Mouse (Mus musculus) layer of hippocampus, adult 18-20 months (tissue): ENCODE data around the gene Pex3. TPM values are rescaled to one million over a fixed set of nuclear protein-coding genes. Genes with fewer than 3 reads are reported as not detected.
"Not testable (repeated sequence)": the region's sequence is repeated elsewhere in the genome, so short reads cannot be mapped to it uniquely, and the experiment has no call there.

Experiments used
- DNase-seq, 2 experiments: peaks; one replicate each; pipeline ENCODE4 v3.0.0; 2022; ENCODE audit warnings: low spot score in 2 of 2
- total RNA-seq, 2 experiments: library from RNA; stranded (reverse); gene quantifications; 2 replicates each; pipeline ENCODE4 v1.2.3; 2021

Gene Pex3
- total RNA-seq, 2 experiments from 2014 or later, result 26.7 to 31.2 TPM

- no peak for DNase-seq
These were observed 13.1 kb downstream of the Pex3 start for GRCm38 (mm10) chr10:13539769-13540333.

GRCm38 (mm10) chr10:13536706-13537105 is 16.2 kb downstream of the Pex3 start:
- no peak for DNase-seq

- no peak for DNase-seq
These were observed 18.2 kb downstream of the Pex3 start for GRCm38 (mm10) chr10:13534751-13535150.

GRCm38 (mm10) chr10:13528155-13528554 is 24.8 kb downstream of the Pex3 start:
- DNase-seq, result no peak

DNA sequence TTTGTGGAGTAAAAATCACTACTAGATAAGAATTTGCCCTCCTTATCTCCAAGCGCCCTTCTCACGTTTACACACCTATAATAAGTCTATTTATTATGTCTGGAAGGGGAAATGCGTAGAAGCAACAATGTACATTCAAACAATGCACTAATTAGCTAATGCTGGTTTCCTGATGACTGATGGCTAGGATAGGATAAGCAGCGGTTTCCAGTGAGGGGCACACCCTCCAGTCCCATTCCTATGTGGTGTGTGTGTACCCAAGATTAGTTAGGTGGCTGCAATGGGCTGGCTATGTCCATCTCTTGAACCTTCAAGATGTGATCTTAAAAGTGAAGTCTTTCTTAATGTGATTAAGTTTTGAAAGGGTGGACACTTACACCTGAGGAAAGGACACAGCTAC is 31.1 kb downstream of the Pex3 start:
- no peak for DNase-seq

- no peak for DNase-seq
These were observed 50.6 kb downstream of the Pex3 start for GRCm38 (mm10) chr10:13502371-13502770.

GRCm38 (mm10) chr10:13501533-13501932 is 51.4 kb downstream of the Pex3 start:
- not testable (repeated sequence) for DNase-seq

DNA sequence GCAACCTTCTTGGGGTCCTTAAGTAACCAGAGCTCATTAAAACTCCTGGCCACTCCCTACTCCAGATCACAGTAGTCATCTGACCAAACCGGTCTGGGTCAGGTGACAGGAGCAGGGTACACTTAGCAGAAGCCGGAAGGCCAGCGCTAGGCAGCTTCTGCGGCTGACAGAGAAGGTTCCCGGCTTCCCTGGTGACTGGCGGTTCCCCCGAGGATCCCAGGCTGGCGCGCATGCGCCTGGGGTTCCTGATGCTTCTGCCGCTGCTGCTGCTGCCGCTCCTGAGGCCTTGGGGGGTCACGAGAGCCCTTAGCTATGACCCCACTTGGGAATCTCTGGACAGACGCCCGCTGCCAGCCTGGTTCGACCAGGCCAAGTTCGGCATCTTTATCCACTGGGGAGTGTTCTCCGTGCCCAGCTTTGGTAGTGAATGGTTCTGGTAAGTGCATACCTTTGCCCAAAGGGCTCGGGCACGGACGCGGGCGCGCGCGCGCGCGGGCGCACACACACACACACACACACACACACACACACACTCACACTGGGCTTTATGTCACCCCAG is 51.9 kb downstream of the Pex3 start:
- DNase-seq, result peak; percentile 85 to 90

DNA sequence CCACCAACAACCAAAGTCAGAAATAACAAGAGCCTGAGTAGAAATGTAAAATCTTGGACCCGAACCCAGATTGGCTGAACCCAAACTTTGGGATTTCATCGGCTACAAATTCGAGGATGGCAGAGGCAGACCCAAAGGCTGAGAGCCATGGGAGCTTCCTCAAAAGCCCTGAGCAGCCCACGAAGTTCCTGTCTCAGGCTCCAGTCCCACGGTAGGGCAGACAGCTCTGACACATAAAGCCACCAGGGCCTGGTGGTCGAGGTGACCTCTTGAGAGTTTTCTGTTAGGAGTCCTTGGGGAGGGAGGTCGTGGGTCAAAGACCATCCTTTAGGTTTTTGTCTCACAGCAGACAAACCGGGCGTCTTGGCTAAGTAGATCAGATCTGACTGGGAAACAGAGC is 52.5 kb downstream of the Pex3 start:
- DNase-seq, result no peak

- DNase-seq, result no peak
These were observed 53.6 kb downstream of the Pex3 start, which contains the start of gene Fuca2 for GRCm38 (mm10) chr10:13499331-13499730. Gene Fuca2 (plus strand): TSS chr10:13499540.

- DNase-seq, result no peak
These were observed 56.6 kb downstream of the Pex3 start for GRCm38 (mm10) chr10:13496315-13496714.

GRCm38 (mm10) chr10:13493978-13494686 is 58.8 kb downstream of the Pex3 start:
- no peak for DNase-seq

DNA sequence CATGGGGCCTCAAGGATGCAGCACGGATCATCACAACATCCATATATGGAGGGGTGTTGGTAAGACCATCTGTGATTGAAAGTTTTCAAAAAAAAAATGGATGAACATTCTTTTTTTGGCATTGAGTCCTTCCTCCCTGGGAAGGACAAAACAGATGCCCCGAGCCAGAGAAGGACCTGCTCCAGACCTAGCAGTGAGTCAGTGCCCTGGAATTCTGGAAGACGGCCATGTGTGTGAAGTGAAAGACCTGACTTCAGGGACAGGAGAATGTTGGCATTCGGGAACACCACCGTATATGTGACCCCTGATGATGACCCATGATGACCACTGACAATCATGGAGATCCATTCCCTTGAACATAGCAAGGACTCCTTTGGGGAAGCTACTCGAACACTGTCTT is 63.3 kb downstream of the Pex3 start:
- DNase-seq, result no peak

DNA sequence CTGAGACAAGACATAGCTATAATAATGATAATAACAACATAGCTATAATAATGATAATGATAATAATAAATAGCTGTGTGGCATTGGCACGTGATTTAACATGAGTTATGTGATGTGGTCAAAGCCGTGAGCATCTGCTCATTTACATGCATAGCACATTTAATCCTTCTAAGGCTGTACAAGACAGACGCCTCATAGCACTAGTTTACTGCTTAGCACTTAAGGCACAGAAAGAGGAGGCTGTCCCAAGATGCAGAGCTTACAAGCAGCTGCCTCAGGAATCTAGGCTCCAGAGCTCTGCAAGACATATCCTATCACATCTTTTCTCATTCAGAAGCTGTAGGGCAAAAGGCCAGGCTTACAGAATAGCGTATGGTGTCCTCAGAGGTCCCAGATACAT is 67.0 kb downstream of the Pex3 start:
- no peak for DNase-seq

- DNase-seq, result no peak
These were observed 73.6 kb downstream of the Pex3 start for GRCm38 (mm10) chr10:13479341-13479740.

DNA sequence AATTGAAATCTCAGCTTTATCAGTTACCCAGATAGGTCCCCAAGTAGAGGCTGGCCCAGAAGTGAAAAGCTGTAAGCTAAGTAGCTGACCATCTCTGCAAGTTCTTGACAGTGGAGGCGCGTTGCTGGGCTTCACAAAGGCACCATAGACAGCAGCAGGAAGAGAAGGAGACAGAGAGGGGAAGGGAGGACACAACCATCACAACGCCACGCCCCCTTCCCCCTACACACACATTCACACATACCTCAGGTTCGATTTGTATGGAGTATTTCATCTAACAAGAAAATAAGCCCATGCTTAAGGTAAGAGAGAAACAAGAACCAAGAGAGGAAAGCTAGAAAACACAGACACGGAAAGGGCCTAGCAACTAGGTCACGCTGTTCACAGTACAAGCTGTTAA is 77.8 kb downstream of the Pex3 start:
- DNase-seq, result no peak

DNA sequence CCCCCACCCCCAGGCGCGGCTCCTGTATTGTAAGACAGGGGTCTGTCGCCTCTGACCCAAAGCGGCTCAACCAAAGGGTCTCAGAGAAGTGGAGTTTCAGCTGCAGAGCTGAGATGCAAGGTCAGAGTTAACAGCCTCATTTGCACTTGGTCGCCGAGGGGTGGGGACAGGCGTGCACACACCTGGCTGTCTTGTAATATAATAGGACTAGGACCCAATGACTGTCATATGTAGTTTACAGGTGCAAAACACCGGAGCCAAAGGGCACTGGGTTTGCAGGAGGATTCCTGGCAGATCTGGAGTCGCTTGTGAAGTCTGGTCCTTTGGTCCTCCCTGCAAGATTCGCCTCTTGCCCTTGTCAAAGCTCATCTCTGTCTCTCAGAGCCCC is 78.4 kb downstream of the Pex3 start:
- no peak for DNase-seq

Other genes with a start within 250 kb of the Pex3 start
- 10 to 100 TPM; 24.6 to 27.1 TPM for gene Phactr2, start 78.7 kb downstream of the Pex3 start, total RNA-seq
- gene Fuca2, start 53.6 kb downstream of the Pex3 start, total RNA-seq, result 10 to 100 TPM; 41.1 to 41.9 TPM
- 10 to 100 TPM in 1 of 2 experiments, 1 to 10 TPM in 1; 9.8 to 11.2 TPM for gene Adat2, start 248 bp downstream of the Pex3 start, total RNA-seq